Mouse (Mus musculus): ENCODE results near the gene Pde4a. TPM values are rescaled to one million over a fixed set of nuclear protein-coding genes. Genes with fewer than 3 reads are reported as not detected.

Pde4a gene
- polyA plus RNA-seq, 2 experiments from 2014 or later, result 0.67 to 1.3 TPM

- no peak for ATAC-seq
These were observed 16.3 kb upstream of the Pde4a start for GRCm38 (mm10) chr9:21149077-21149653.

DNA sequence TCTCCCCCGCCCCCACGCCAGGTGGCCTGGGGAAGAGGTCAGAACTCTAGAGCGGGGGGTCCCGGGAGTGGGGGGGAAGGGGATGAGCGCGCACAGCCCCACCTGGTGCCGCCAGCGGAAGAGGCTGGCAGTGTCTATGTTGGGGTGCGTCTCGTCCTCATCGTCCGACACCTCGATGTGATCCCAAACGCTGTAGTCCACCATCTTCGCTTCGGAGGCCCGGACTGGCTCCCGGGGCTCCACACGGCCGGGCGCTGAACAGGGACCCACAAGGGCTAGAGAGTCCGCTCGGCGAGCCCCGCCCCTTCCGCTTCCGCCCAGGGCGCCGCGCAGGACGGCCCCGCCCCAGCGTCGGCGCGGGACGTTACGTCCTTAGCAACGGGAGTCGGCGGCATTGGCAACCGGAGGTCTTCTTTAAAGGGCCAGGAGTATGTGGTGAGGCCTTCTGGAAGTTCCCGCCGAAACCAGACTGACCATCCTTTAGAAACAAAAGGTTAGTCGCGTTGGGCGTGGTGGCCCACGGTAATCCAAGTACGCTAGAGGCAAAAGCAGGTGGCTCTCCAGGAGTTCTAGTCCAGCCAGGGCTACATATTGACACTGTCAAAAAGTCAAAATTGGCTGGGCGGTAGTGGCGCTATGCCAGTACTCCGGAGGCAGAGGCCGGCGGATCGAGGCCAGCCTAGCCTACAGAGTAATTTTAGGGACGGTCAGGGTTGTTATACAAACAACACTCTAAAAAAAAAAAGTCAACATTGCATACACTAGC is 15.7 kb upstream of the Pde4a start, which contains the start of gene Cdc37:
Cdc37 (minus strand) TSS at position 329 of the 766 bp plus-strand sequence.
- ATAC-seq, result peak; percentile 87

DNA sequence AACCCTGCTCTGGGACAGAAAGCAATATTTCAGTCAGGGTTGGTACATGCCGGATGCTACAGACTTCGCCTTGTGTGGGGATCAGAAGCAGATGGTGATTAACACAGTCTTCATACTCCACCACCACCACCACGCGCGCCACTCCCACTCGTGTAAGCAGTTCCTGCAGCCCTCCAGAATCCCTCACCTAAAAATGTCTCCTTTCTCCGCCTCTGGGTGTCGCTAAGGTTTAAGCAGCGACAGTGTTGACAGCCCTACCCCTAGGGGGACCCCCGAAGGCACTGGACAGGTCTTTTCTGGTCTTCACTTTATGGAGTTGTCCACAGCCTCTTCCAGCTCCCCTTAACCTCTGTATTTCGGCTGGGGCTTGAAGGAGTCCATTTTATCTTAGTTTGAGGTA is 12.8 kb upstream of the Pde4a start:
- no peak for ATAC-seq

DNA sequence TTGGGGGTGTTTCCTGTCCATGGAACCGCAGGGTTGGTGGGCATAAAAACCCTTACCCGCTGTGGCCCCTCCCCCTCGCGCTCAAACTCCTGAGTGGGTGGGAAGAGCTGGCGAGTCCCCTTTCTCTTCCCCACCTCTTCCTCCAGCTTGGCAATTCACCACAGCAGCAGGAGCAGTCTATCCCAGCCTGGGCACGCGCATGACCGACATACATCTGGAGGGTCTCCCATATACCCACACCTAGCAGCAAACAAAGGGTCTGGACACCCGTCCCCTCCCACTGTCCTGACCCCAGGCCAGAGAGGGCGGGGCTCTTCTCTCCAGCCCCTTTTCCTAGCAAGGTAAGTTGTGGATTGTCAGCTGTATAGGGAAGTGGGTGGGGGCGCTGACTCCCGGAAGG is 12.2 kb upstream of the Pde4a start:
- ATAC-seq, result no peak

- no peak for ATAC-seq
These were observed 11.7 kb upstream of the Pde4a start for GRCm38 (mm10) chr9:21153833-21154232.

- ATAC-seq, result no peak
These were observed 10.7 kb upstream of the Pde4a start for GRCm38 (mm10) chr9:21154787-21155186.

DNA sequence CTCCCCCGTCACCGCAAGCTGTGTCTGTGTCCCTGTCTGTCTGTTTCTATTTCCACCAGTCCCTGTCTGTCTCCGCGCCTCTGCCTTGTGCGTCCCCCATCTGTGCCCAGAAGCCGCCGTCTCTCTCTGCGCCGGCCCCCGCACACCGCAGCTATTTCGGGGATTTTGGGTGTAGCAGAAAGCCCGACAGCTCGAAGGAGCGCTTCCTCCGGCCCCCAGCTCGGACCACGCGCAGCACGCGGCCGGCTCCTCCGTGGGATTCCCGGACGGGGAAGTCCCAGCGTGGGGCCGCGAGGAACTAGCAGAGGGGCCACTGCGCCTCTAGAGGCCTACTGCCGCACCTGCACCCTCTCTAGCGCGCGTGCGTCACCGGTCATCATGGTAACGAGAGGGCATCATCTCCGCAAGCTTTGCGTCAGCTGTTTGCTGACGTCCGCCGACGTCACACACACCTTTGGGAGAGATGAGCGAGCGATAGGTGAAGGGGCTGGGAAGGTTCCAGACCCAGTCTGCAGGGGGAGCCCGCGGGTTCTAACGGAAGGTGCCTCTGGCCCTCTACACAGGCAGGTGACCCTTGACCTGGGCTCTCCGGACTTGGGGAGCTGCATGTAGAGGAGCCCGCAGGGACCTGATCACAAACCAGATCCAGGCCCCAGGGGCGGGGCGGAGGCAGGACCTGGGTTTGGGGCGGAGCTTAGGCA is 4.2 kb upstream of the Pde4a start:
- peak; percentile 81 for ATAC-seq

- no peak for ATAC-seq
These were observed 2.1 kb upstream of the Pde4a start for GRCm38 (mm10) chr9:21163086-21164050.

DNA sequence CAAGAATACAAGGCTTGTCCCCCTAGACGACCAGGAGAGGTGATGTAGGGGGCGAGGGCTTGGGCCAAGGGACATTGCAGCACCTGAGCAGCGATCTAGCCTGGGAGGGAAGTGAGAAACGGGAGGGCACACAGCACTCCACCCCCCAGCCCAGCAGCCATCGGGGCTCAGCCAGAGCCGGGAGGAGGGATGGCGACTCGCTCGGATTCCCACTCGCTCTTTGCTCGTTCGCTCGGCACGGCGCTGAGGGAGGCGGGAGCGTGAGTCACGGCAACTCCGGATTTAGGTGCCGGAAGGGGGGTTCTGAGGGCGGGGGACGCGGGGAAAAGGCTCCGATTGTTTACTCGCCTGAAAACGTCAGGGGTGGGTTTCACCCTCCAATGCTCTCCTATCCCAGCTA is 1.4 kb upstream of the Pde4a start:
- ATAC-seq, result no peak

- no peak for ATAC-seq
These were observed 488 bp downstream of the Pde4a start for GRCm38 (mm10) chr9:21165952-21166451.

GRCm38 (mm10) chr9:21166516-21166915 is 1.0 kb downstream of the Pde4a start:
- ATAC-seq, result no peak

DNA sequence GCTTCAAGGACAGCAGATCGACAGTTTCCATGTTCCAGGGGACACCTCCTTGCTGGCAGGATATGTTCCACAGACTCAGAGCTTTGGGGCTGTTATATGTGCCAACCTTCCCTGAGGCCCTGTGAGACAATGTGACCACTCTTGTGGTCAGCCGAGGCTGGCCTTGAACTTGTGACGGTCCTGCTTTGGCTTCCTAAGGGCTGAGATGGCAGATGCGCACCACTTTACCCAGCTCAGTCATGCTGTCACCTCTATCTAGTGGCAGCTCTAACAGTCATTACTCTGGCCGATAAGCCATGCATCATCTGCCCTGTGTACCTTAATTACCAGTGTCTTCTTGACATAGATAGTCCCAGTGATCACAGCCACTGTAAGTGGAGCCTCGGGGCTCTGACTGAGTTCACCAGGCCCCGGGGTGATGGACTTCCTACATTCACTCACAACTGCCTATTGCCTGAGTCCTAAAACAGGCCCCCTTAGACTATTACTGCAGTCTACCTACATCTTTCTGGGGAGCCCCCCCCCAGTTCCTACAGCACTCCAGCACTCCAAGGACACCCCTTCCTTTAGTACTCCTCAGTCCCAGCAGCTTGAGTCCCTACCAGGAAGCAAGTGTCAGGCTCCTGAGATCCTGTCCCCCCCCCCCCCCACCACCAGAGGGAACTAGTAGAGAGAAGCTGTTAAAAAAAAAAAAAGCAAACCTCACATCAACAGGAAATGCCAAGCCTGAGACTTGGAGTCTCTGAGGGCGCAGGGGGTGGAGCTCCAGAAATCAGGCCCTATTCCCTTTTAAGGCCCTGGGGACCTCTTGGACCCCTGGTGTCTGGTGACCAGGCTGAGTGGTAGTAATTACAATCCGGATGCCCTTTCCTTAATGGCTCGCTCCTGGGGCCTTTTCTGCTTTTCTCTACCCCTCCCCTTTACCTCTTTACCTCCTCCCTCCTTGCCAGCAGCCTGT is 1.9 kb downstream of the Pde4a start:
- peak; percentile 16 for ATAC-seq

- peak; percentile 24 for ATAC-seq
These were observed 2.9 kb downstream of the Pde4a start for GRCm38 (mm10) chr9:21168161-21169123.

DNA sequence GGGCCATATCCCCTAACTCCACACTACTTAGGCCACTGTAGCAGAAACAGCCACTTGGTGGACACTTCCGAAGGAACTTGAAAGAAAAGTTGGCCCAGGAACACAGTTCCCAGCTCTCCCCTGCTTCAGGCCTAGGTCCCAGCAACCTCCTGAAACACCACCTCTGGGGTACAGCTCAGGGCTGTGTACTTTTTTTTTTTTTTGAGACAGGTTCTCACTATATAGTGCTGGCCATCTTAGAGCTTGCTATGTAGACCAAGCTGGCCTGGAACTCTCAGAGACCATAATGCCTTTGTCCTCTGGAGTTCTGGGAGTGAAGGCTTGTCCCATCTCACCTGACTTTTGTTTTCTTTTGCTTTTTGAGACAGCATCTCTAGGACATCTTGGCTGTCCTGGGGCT is 3.6 kb downstream of the Pde4a start:
- ATAC-seq, result no peak

GRCm38 (mm10) chr9:21172364-21172763 is 6.8 kb downstream of the Pde4a start:
- ATAC-seq, result peak; percentile 71

DNA sequence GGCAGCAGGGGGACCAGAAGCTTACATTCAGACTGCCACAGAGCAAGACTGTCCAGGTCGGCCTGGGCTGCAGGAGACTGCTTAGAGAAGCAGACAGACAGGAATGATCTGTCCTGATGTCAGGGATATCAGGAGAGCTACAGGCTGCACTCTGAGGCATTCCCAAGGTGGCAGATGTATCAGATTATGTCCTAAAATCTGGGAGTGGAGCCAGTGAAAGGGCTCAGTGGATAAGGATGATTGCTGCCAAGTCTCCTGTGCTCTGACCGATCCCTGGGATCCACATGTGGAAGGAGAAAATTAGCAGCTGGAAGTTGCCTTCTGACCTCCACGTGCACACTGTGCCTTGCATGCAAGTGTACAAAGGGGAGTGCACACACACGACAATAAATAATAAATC is 14.9 kb downstream of the Pde4a start:
- ATAC-seq, result no peak

DNA sequence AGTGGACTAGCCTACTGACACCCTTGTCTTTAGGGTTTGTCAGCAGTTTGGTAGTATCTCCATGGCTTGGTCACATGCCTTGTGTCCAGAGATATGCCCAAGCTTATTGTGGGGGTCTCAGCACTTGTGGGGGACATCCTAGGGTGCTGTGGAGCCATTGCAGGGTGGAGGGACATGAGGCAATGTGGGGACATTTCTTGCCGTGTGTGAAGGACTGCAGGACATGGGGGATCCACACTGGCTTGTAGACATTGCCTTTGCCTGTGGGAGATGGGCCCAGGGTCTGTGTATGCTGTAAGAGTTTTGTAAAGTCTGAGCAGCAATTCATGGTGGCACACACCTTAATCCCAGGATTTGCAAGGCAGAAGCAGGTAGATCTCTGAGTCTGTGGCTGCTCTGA is 15.3 kb downstream of the Pde4a start:
- no peak for ATAC-seq

DNA sequence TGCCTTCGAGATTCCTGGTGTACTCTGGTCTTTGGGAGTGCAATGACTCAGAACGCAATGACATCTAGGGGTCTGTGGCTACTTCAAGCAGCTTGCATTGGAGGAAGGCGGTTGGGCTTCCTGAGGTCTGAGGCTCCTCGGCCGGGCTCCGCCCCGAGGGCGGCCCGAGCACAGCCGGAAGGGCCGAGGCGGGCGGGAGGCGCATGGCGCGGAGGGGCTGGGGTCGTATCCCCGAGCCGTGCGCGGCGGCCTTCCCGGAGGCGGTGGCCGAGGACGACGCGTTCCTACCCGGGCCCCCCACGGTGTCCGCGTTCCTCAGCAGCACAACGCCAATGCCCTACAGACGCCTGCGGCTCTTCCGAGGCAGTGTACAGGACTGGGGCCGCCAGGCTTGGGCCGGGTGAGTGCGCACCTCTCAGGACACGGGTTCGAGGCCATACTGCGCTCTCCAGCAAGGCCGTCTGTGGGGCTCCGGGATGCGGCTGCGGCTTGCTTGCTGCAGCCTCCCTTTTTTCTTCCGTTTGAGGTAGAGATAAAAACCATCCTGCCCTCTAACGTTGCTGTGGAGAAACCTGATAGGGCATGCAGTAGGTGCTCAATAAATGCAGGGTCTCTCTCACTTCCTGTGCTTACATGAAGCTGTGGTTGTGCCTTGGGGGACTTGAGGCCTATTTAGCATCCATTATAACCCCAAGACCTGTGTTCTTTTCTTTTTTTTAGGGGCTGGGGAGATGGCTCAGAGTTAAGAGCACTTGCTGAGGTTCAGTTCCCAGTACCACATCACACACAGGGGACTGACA is 16.1 kb downstream of the Pde4a start:
- ATAC-seq, result no peak

DNA sequence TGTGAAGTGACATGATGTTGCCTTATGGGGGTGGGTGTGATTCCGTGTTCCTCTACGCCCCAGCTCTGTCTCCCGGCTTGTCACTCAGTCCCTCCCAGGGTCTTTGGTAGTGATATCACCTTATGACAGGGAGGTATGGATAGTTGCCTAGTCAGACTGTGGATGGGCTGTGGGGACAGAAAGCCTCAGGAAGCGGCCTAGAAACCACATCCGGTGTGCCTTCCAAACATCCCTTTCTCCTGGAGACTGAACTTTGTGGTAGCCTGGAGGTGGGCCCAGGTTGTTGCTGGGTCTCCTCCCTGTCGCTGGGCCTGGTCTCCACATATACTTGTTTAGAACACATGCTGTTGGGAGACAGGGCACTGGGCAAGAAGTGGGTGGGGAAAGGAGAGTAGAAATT is 17.9 kb downstream of the Pde4a start:
- peak; percentile 59 for ATAC-seq

All from CD4-positive, CD25-positive, alpha-beta regulatory T cell, adult 4 months (primary cell).